Mouse (Mus musculus) limb, embryonic 15.5 days (tissue): ENCODE measurements at regions not wholly inside any gene's neighbourhood (a gene's known extent, or its start where the extent isn't known, plus 50 kb on each side); places are given as distances from the start of the nearest gene placed in this dataset.

Source experiments
- ATAC-seq: fragments of 200-750 bp; cut with Nextera tagmentation; 2 replicates; pipeline ENCODE4 v1.8.0; 2017; ENCODE audit warnings: low read depth, moderate TSS enrichment; ENCODE audit not compliant: insufficient number of reproducible peaks, low FRiP score, low TSS enrichment
- H3K27ac ChIP-seq: fragments of 300-500 bp; sonication (generic); 2 replicates; pipeline ENCODE4 v1.5.1; 2015; ENCODE audit warnings: moderate library complexity, mild to moderate bottlenecking, inconsistent platforms
- H3K27me3 ChIP-seq: fragments of 300-500 bp; sonication (generic); 2 replicates; pipeline ENCODE4 v1.6.1; 2015; ENCODE audit warnings: inconsistent platforms
- H3K36me3 ChIP-seq: fragments of 300-500 bp; sonication (generic); 2 replicates; pipeline ENCODE4 v1.6.1; 2015; ENCODE audit warnings: inconsistent platforms
- H3K4me1 ChIP-seq: fragments of 300-500 bp; sonication (generic); 2 replicates; pipeline ENCODE4 v1.6.1; 2015; ENCODE audit warnings: inconsistent platforms
- H3K4me2 ChIP-seq: fragments of 300-500 bp; sonication (generic); 2 replicates; pipeline ENCODE4 v1.6.1; 2015; ENCODE audit warnings: mild to moderate bottlenecking, inconsistent platforms
- H3K4me3 ChIP-seq: fragments of 300-500 bp; sonication (generic); 2 replicates; pipeline ENCODE4 v1.5.1; 2015; ENCODE audit warnings: mild to moderate bottlenecking, inconsistent platforms
- H3K9ac ChIP-seq: fragments of 300-500 bp; sonication (generic); 2 replicates; pipeline ENCODE4 v1.6.1; 2015; ENCODE audit warnings: inconsistent platforms
- H3K9me3 ChIP-seq: fragments of 300-500 bp; sonication (generic); 2 replicates; pipeline ENCODE4 v1.6.1; 2016; ENCODE audit warnings: inconsistent platforms
- WGBS: fragments of 180-500 bp; shearing (Covaris S2); methylation state at CpG from one replicate; pipeline ENCODE4 v1.1.7; 2015; 5-methylcytosine and 5-hydroxymethylcytosine counted together

GRCm38 (mm10) chr3:50603182-50603581 is 159.8 kb upstream of the Slc7a11 start:
- Histone ChIP-seq H3K9ac (no peak overlapping the region), H3K4me1 (no peaks in the 10 kb centered on the region), H3K9me3 (no peaks in the 10 kb centered on the region), H3K27me3 (no peaks in the 10 kb centered on the region), H3K4me2 (no peak overlapping the region), H3K36me3 (no peaks in the 10 kb centered on the region), H3K27ac (no peak overlapping the region), H3K4me3 (no peak overlapping the region)
- WGBS, result 44% methylated on average over 7 of the region's 7 CpGs
- no peak for ATAC-seq

DNA sequence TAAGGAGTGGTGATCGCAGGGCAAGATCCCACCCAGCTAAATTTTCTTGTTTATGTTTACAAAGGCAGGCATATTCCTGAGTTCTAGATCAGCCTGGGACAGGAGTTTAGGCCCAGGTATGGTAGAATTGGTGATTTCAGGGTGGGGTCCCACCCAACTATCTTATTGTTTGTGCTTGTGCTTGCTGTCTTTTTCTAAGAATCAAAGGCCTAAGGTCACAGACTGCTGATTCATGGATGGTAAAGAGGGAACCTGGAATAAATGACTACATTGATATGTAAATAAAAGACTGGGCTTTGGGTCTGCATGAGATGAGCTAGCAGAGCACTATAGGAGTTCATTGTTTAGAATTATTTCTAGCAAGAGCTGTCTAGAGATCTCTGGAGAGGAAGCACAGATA is 152.3 kb upstream of the Slc7a11 start:
- no peaks in the 10 kb centered on the region for H3K4me1 ChIP-seq
- no peak overlapping the region for H3K4me2 ChIP-seq
- no peaks in the 10 kb centered on the region for H3K27me3 ChIP-seq
- H3K9me3 ChIP-seq, result no peaks in the 10 kb centered on the region
- no peak for ATAC-seq
- H3K36me3 ChIP-seq, result no peaks in the 10 kb centered on the region
- H3K27ac ChIP-seq, result no peak overlapping the region
- no peak overlapping the region for H3K9ac ChIP-seq
- H3K4me3 ChIP-seq, result no peak overlapping the region
- 89% methylated on average over 1 of the region's 1 CpGs for WGBS

- H3K9ac ChIP-seq, result no peak overlapping the region
Measured at GRCm38 (mm10) chr3:50584323-50584722, 140.9 kb upstream of the Slc7a11 start.

GRCm38 (mm10) chr3:50583475-50583874 is 140.1 kb upstream of the Slc7a11 start:
- Histone ChIP-seq H3K4me3 (no peak overlapping the region), H3K4me2 (no peak overlapping the region), H3K36me3 (no peaks in the 10 kb centered on the region), H3K9me3 (no peaks in the 10 kb centered on the region), H3K27me3 (no peaks in the 10 kb centered on the region), H3K4me1 (no peaks in the 10 kb centered on the region), H3K27ac (no peak overlapping the region), H3K9ac (no peak overlapping the region)
- no peak for ATAC-seq
- WGBS, result 60% methylated on average over 6 of the region's 6 CpGs

More at GRCm38 (mm10) chr3:50584323-50584722, 140.9 kb upstream of the Slc7a11 start:
- H3K4me3 ChIP-seq, result no peak overlapping the region
- H3K27me3 ChIP-seq, result no peaks in the 10 kb centered on the region
- 92% methylated on average over 1 of the region's 1 CpGs for WGBS
- H3K9me3 ChIP-seq, result no peaks in the 10 kb centered on the region
- ATAC-seq, result no peak
- no peak overlapping the region for H3K4me2 ChIP-seq
- no peaks in the 10 kb centered on the region for H3K36me3 ChIP-seq
- H3K4me1 ChIP-seq, result no peaks in the 10 kb centered on the region
- no peak overlapping the region for H3K27ac ChIP-seq

- H3K9me3 ChIP-seq, result no peaks in the 10 kb centered on the region
- H3K27ac ChIP-seq, result no peak overlapping the region
- H3K4me1 ChIP-seq, result peaks cover 4% of the 10 kb centered on the region; the same call in 1 of the 2 replicates
- WGBS, result 94% methylated on average over 9 of the region's 9 CpGs
- H3K4me2 ChIP-seq, result no peak overlapping the region
- no peak overlapping the region for H3K4me3 ChIP-seq
- no peaks in the 10 kb centered on the region for H3K36me3 ChIP-seq
- no peak for ATAC-seq
- H3K9ac ChIP-seq, result no peak overlapping the region
- no peaks in the 10 kb centered on the region for H3K27me3 ChIP-seq
Measured at GRCm38 (mm10) chr3:50574388-50574787, 131.0 kb upstream of the Slc7a11 start.

DNA sequence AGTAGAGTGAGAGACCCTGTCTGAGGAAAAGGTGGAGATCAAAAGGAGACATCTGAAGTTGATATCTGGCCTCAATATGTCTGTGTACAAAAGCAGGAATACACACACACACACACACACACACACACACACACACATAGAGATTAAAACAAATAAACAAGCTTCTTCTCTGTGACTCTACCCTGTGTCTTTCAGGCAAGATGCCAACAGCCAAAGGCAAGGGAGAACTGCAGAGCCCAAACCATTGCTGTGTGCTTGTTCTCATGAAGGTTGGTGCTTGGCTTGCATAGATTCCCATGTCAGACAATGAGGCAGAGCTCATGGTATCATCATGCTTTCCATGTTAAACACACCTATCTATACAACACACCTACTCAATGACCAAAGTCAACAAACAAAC is 126.6 kb upstream of the Slc7a11 start:
- Histone ChIP-seq H3K27me3 (no peaks in the 10 kb centered on the region), H3K9ac (no peak overlapping the region), H3K36me3 (no peaks in the 10 kb centered on the region), H3K4me2 (no peak overlapping the region), H3K27ac (no peak overlapping the region), H3K4me3 (no peak overlapping the region), H3K4me1 (peaks cover 5% of the 10 kb centered on the region; the same call in 1 of the 2 replicates), H3K9me3 (no peaks in the 10 kb centered on the region)
- no peak for ATAC-seq

- Histone ChIP-seq H3K9ac (no peak overlapping the region), H3K9me3 (no peaks in the 10 kb centered on the region), H3K4me3 (no peak overlapping the region), H3K27ac (no peak overlapping the region), H3K36me3 (no peaks in the 10 kb centered on the region), H3K4me2 (no peak overlapping the region), H3K4me1 (peaks cover 5% of the 10 kb centered on the region; the same call in 1 of the 2 replicates), H3K27me3 (no peaks in the 10 kb centered on the region)
- 55% methylated on average over 10 of the region's 10 CpGs for WGBS
- no peak for ATAC-seq
Measured at GRCm38 (mm10) chr3:50569565-50569964, 126.2 kb upstream of the Slc7a11 start.

DNA sequence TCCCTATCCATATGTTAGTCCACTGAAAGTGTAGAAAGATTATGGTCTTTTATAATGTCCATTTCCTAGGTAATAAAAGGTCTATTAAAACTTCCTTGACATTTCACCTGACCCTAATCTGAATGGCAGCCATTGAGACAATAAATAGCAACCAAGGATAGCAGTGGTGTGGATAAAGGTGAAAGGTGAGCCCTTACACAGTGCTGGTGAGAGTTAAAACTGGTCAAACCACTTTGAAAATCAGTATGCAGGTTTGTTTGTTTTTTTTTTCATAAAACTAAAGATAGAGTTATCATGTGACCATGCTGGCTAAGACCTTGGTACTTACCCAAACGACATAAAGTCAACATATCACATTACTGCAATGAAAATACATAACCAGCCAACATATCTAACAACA is 110.7 kb upstream of the Slc7a11 start:
- no peak for ATAC-seq
- WGBS, result 48% methylated on average over 1 of the region's 1 CpGs
- H3K4me2 ChIP-seq, result no peak overlapping the region

GRCm38 (mm10) chr3:50548568-50548967 is 105.2 kb upstream of the Slc7a11 start:
- whole genome bisulfite sequencing, result 71% methylated on average over 4 of the region's 4 CpGs
- Histone ChIP-seq H3K36me3 (no peaks in the 10 kb centered on the region), H3K4me1 (no peaks in the 10 kb centered on the region), H3K4me2 (no peak overlapping the region), H3K9me3 (no peaks in the 10 kb centered on the region), H3K27ac (no peak overlapping the region), H3K9ac (no peak overlapping the region), H3K27me3 (no peaks in the 10 kb centered on the region), H3K4me3 (no peak overlapping the region)
- ATAC-seq, result no peak

More for the DNA sequence above, 110.7 kb upstream of the Slc7a11 start:
- Histone ChIP-seq H3K9ac (no peak overlapping the region), H3K36me3 (no peaks in the 10 kb centered on the region), H3K27ac (no peak overlapping the region), H3K9me3 (no peaks in the 10 kb centered on the region), H3K4me1 (no peaks in the 10 kb centered on the region), H3K27me3 (no peaks in the 10 kb centered on the region), H3K4me3 (no peak overlapping the region)

- ATAC-seq, result no peak
- no peaks in the 10 kb centered on the region for H3K4me1 ChIP-seq
- no peaks in the 10 kb centered on the region for H3K36me3 ChIP-seq
- H3K4me2 ChIP-seq, result no peak overlapping the region
- H3K27ac ChIP-seq, result no peak overlapping the region
- no peaks in the 10 kb centered on the region for H3K9me3 ChIP-seq
- no peak overlapping the region for H3K9ac ChIP-seq
- no peaks in the 10 kb centered on the region for H3K27me3 ChIP-seq
- no peak overlapping the region for H3K4me3 ChIP-seq
- WGBS, result 37% methylated on average over 2 of the region's 2 CpGs
Measured at GRCm38 (mm10) chr3:50530654-50531053, 87.2 kb upstream of the Slc7a11 start.

- no peak for ATAC-seq
- Histone ChIP-seq H3K27me3 (no peaks in the 10 kb centered on the region), H3K4me1 (no peaks in the 10 kb centered on the region), H3K4me3 (no peak overlapping the region), H3K4me2 (no peak overlapping the region), H3K27ac (no peak overlapping the region), H3K9me3 (no peaks in the 10 kb centered on the region), H3K36me3 (no peaks in the 10 kb centered on the region), H3K9ac (no peak overlapping the region)
- WGBS, result 91% methylated on average over 1 of the region's 1 CpGs
Measured at GRCm38 (mm10) chr3:50524006-50524405, 80.6 kb upstream of the Slc7a11 start.

- H3K36me3 ChIP-seq, result no peaks in the 10 kb centered on the region
- no peak overlapping the region for H3K9ac ChIP-seq
- H3K27ac ChIP-seq, result no peak overlapping the region
- no peaks in the 10 kb centered on the region for H3K4me1 ChIP-seq
- WGBS, result 90% methylated on average over 2 of the region's 2 CpGs
- no peaks in the 10 kb centered on the region for H3K9me3 ChIP-seq
- no peaks in the 10 kb centered on the region for H3K27me3 ChIP-seq
- H3K4me3 ChIP-seq, result no peak overlapping the region
- ATAC-seq, result no peak
- no peak overlapping the region for H3K4me2 ChIP-seq
Measured at GRCm38 (mm10) chr3:50507211-50507610, 63.8 kb upstream of the Slc7a11 start.
